Mouse (Mus musculus) cerebellum, adult 2 months (tissue): ENCODE measurements around the gene Dusp7.

Experiments
- CTCF ChIP-seq: fragments of 200-500 bp; IDR thresholded peaks from 2 replicates; pipeline ENCODE4 v1.5.1; 2011; ENCODE audit warnings: low read depth, mild to moderate bottlenecking, control low read depth, low read length, moderate library complexity, borderline replicate concordance; ENCODE audit not compliant: insufficient read depth
- POLR2A ChIP-seq: fragments of 200-500 bp; IDR thresholded peaks from 2 replicates; pipeline ENCODE4 v1.6.1; 2011; ENCODE audit warnings: low read length, control low read depth, borderline replicate concordance; ENCODE audit not compliant: insufficient read depth

DNA sequence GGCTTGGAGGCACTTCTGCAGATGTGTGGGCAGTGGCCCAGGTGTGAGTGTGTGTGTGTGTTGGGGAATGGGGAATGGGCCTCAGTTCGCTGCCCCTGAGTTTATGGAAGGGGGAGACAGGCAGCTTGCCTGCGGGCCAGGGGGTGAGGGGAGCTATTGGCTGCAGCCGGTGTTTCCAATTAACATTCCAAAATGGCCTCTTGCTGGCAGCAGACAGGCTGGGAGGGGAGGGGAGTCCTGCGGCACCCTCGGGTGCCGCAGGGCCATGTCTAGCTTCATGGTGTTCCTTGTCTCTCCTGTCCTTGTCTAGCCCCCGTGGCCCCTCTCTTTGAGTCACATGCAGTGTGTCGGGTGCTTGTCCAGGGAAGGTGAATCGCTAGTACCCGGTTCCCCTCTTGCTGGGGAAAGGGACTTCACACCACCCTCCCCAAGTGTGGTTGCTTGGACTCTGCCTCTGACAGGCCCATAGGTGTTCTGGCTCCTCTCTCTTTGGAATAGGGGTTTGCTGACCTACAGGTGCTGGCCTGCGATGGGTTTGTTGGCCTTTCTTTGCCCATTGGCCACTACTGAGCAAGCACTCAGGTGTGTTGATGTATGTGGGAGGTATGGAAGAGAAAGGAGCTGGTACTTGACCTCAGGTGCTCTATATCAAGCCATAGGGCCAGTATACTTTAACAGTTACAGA, 1.5 kb downstream of the Dusp7 start:
- no peak for TF ChIP-seq POLR2A
- no peak for TF ChIP-seq CTCF
